Mouse (Mus musculus) liver, embryonic 14.5 days (tissue): ENCODE measurements around the gene Prss27. TPM values are rescaled to one million over a fixed set of nuclear protein-coding genes. Genes with fewer than 3 reads are reported as not detected.

ENCODE experiments used
- ATAC-seq: fragments of 200-750 bp; cut with Nextera tagmentation; 2 replicates; pipeline ENCODE4 v1.8.0; 2017; ENCODE audit warnings: moderate number of reproducible peaks, mild to moderate bottlenecking, moderate library complexity; ENCODE audit not compliant: insufficient read depth
- DNase-seq, 3 experiments: peaks; one replicate each; pipeline ENCODE4 v3.0.0-alpha.2; 2012 to 2013; ENCODE audit warnings: low read depth in 3 of 3, low spot score in 3 of 3
- H3K27ac ChIP-seq: fragments of 300-500 bp; sonication (generic); 2 replicates; pipeline ENCODE4 v1.5.1; 2014; ENCODE audit warnings: moderate library complexity, mild to moderate bottlenecking, control low read depth, inconsistent platforms
- H3K27me3 ChIP-seq: fragments of 300-500 bp; sonication (generic); 2 replicates; pipeline ENCODE4 v1.6.1; 2014; ENCODE audit warnings: mild to moderate bottlenecking, low read length, moderate library complexity; ENCODE audit not compliant: control insufficient read depth, insufficient read depth
- H3K36me3 ChIP-seq: fragments of 300-500 bp; sonication (generic); replicated peaks from 2 replicates; pipeline ENCODE4 v1.6.1; 2014; ENCODE audit warnings: low read depth; ENCODE audit not compliant: control insufficient read depth, insufficient read depth
- H3K4me1 ChIP-seq, 2 experiments: fragments of 200-500 bp in 1 of 2; fragments of 300-500 bp in 1 of 2; sonication (generic) in 1 of 2; replicated peaks; 2 replicates each; pipeline ENCODE4 v1.6.1; 2012 to 2014; ENCODE audit warnings: antibody characterized with exemption in 1 of 2, inconsistent platforms in 1 of 2, low read length in 1 of 2; ENCODE audit not compliant: control insufficient read depth in 2 of 2, insufficient read depth in 2 of 2
- H3K4me2 ChIP-seq: fragments of 300-500 bp; sonication (generic); 2 replicates; pipeline ENCODE4 v1.6.1; 2014; ENCODE audit warnings: low read depth, mild to moderate bottlenecking, control low read depth, moderate library complexity
- H3K4me3 ChIP-seq, 2 experiments: fragments of 200-500 bp in 1 of 2; fragments of 300-500 bp in 1 of 2; sonication (generic) in 1 of 2; 2 replicates each; pipeline ENCODE4 v1.5.1; 2012 to 2014; ENCODE audit warnings: low read depth in 2 of 2, low read length in 2 of 2, mild to moderate bottlenecking in 2 of 2, control low read depth in 1 of 2, inconsistent platforms in 1 of 2, moderate library complexity in 1 of 2; ENCODE audit not compliant: insufficient read depth in 1 of 2
- H3K9ac ChIP-seq: fragments of 300-500 bp; sonication (generic); replicated peaks from 2 replicates; pipeline ENCODE4 v1.6.1; 2014; ENCODE audit warnings: mild to moderate bottlenecking, control low read depth, moderate library complexity
- H3K9me3 ChIP-seq: fragments of 300-500 bp; sonication (generic); 2 replicates; pipeline ENCODE4 v1.6.1; 2016; ENCODE audit warnings: low read length, mixed read lengths; ENCODE audit not compliant: control insufficient read depth
- CTCF ChIP-seq: IDR thresholded peaks from 2 replicates; pipeline ENCODE4 v1.5.1; 2016; ENCODE audit warnings: antibody characterized with exemption, low read depth, control low read depth
- EP300 ChIP-seq: IDR thresholded peaks from 2 replicates; pipeline ENCODE4 v1.6.1; 2016; ENCODE audit warnings: antibody characterized with exemption, low read depth
- WGBS: fragments of 180-500 bp; shearing (Covaris S2); extraction: QIAGEN DNeasy Blood & Tissue Kit; methylation state at CpG from one replicate; pipeline ENCODE4 v1.1.7; 2014; ENCODE audit not compliant: insufficient replicate concordance; 5-methylcytosine and 5-hydroxymethylcytosine counted together
- polyA plus RNA-seq, 2 experiments: library from polyadenylated mRNA; depleted of rRNA in 1 of 2; stranded (reverse) in 1 of 2; unstranded in 1 of 2; fragments of >200 nt; fragmentation: Nextera tagmentation in 1 of 2; extraction: Ambion mirVana in 1 of 2; gene quantifications; 2 replicates each; pipeline versions ENCODE4 v1.2.1 to v1.2.3; 2012 to 2014

Gene Prss27
- polyA plus RNA-seq, 2 experiments: not detected

DNA sequence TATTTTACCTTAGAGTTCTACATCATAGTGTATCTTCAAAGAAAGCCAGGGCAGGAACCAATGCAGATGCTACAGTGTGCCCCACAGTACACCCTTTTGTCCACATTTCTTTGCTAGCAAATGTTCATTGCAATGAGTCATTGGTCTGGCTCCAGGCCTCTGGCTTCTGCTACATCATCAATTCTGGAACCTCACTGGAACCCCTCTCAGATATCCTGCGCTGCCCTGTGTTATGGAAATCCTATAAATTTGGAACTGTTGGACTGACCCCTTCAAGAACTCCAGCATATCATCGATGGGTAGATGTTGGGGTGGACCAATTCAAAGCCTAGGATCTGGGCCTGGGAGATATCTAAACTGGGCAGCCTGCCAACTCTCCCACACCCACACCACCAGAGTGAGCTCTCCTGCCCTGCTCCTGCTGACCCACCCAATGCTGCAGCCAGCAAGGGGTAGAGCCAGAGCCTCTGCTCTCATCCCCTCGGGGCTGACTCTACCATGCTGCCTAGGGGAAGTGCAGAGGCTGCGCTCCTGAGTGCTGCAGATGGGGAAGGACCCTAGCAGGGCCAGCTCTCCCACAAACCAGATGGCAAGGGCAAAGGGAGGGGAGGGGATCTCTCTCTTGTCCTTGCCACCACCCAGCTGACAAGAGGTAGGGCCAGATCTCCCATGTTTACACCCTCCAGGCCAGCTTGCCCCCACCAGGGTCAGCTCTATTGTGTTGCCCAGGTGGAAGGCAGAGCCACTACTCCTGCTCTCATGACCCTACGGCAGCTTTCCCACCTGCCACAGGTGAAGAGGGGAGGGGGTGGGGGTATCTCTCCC lies 16.4 kb upstream of the Prss27 start:
- no peaks in the 10 kb centered on the region for H3K9me3 ChIP-seq
- no peak for DNase-seq
- 44% methylated on average over 5 of the region's 5 CpGs for WGBS
- no peaks in the 10 kb centered on the region for H3K36me3 ChIP-seq
- H3K4me2 ChIP-seq: no peak overlapping the region
- H3K4me3 ChIP-seq: no peak overlapping the region
- no peak overlapping the region for H3K27ac ChIP-seq
- H3K4me1 ChIP-seq: no peaks in the 10 kb centered on the region
- 0 out of 2 replicates have a peak, but pooled peaks have one; percentile 23 for ATAC-seq
- no peaks in the 10 kb centered on the region for H3K27me3 ChIP-seq
- no peak for TF ChIP-seq CTCF
- TF ChIP-seq EP300: no peak
- H3K9ac ChIP-seq: no peak overlapping the region

DNA sequence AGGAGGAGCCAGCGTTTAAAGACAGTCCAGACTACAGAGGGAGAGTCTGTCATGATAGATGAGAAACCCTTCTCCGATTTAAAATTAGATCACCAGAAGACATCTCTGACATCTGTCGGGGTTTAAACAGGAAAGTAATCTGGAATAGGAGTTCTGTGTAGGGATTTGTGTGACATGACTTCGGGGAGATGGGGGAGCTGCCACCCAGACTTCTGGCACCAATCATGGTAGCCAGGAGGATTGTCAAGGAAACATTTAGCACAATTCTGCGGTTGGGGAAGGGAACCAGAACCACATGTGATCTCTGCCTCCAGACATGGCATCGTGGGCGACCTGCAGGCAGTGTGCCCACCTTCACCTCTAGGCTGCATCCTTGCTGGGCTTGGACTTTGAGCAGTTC lies 8.5 kb upstream of the Prss27 start:
- Histone ChIP-seq H3K27ac (no peak overlapping the region), H3K9me3 (no peaks in the 10 kb centered on the region), H3K4me2 (no peak overlapping the region), H3K9ac (no peak overlapping the region), H3K4me3 (no peak overlapping the region), H3K4me1 (no peaks in the 10 kb centered on the region), H3K27me3 (no peaks in the 10 kb centered on the region), H3K36me3 (no peaks in the 10 kb centered on the region)
- DNase-seq (no peak), ATAC-seq (no peak)
- no peak for TF ChIP-seq EP300
- TF ChIP-seq CTCF: no peak
- WGBS: 52% methylated on average over 7 of the region's 7 CpGs

DNA sequence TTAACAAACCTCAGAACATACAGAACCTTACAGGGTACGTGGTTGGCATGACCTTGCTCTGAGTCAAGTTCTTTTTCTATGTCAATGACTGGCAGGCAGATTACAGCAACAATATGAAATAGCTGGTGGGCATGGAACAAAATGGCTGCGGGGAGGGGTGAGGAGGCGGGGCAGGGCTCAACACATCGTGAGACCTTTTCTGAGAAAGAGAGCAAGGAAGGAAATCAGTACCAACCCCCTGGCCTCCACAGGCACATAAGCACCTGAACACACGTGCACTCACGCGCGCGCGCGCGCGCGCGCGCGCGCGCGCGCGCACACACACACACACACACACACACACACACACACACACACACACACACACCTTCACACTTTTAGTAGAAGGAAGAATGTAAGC lies 7.4 kb upstream of the Prss27 start:
- H3K36me3 ChIP-seq: no peaks in the 10 kb centered on the region
- no peak for ATAC-seq
- WGBS: 64% methylated on average over 22 of the region's 22 CpGs
- no peak for DNase-seq
- no peak for TF ChIP-seq EP300
- TF ChIP-seq CTCF: no peak
- no peaks in the 10 kb centered on the region for H3K27me3 ChIP-seq
- no peaks in the 10 kb centered on the region for H3K9me3 ChIP-seq
- H3K4me3 ChIP-seq: no peak overlapping the region
- H3K27ac ChIP-seq: no peak overlapping the region
- H3K4me2 ChIP-seq: no peak overlapping the region
- H3K9ac ChIP-seq: no peak overlapping the region
- no peaks in the 10 kb centered on the region for H3K4me1 ChIP-seq

DNA sequence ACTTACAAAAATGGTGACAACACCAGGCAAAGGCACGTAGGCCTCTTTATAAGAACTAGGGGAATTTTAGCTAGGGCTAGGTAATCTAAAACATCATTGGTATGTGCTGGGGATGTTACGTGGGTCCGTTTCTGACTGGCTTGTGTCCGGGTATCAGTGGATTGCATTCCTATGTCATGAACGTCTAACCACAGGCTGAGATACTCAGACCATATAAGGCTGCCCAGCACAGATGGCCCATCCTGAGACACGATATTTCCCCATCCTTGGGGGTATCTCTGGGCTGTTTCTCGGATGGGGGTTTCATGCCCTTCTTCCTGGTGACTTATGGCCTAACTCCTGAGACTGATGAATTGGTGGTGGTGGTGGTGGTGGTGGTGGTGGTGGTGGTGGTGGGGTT lies 2.9 kb upstream of the Prss27 start:
- Histone ChIP-seq H3K4me1 (no peaks in the 10 kb centered on the region), H3K4me3 (no peak overlapping the region), H3K36me3 (no peaks in the 10 kb centered on the region), H3K9ac (no peak overlapping the region), H3K27me3 (no peaks in the 10 kb centered on the region), H3K4me2 (no peak overlapping the region), H3K27ac (no peak overlapping the region), H3K9me3 (no peaks in the 10 kb centered on the region)
- WGBS: 53% methylated on average over 7 of the region's 7 CpGs
- DNase-seq: no peak
- no peak for TF ChIP-seq EP300
- ATAC-seq: no peak

DNA sequence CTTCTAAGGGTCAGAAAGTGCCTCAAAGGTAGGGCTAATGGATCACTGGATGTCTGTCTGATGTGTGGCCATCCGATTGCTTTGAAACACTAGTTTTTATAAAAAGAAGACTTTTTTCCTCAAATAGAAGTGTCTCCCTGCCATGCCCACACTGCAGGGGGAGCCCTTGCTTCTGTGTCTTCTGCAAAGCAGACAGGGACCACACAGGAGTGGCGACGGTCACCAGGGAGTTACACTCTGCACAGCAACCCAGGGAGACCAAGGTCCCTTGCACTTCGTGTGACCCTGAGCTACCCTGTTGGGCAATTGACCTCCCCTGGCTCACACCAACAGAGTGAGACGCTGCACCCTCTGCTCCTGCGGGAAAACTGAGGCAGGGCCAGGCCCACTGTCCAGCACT lies 990 bp upstream of the Prss27 start:
- Histone ChIP-seq H3K4me3 (no peak overlapping the region), H3K9me3 (no peaks in the 10 kb centered on the region), H3K9ac (no peak overlapping the region), H3K4me2 (no peak overlapping the region), H3K4me1 (no peaks in the 10 kb centered on the region), H3K27me3 (no peaks in the 10 kb centered on the region), H3K36me3 (no peaks in the 10 kb centered on the region), H3K27ac (no peak overlapping the region)
- no peak for DNase-seq
- TF ChIP-seq EP300: no peak
- peak; percentile 35; the same call in 1 of the 2 replicates for TF ChIP-seq CTCF
- ATAC-seq: no peak
- 34% methylated on average over 6 of the region's 6 CpGs for WGBS
